7 mouse cellular contexts compared by ENCODE assay signal in the genomic region with DNA sequence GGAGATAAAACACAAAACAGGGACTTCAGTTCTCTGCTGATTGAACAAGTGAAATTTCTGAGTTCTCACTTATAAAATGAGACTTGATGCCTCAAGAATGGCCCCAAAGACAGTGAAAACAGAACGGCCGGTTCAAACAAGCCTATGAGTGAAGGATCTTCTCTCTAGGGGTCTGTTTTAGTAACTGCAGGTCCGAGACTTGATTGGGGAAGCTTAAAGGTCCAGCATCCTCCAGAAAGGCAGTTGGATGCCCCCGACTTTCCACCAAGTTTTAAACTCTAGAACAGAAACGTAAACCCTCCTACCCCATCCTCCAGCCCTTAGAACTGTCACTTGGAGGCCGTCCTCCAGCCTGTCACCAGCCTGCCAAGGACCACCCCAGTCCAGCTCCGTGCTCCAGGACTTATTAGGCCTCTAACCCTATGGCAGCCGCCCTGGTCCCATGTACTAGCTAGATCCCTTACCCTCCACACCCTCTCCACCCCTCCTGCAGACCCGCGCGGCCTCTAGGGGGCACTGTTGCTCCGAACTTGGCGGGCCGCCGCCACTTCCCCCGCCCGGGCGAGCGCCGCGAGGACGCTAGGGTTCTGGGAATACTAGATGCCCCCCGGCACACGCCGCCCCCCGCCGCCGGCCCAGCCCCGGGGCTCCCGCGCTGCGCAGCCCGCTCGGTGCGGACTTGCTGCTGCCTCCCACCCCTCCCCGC. TPM values are rescaled to one million over a fixed set of nuclear protein-coding genes. Genes with fewer than 3 reads are reported as not detected.
A peak's percentile ranks its signal among the peaks of the same experiment; 100 is the strongest.
DNase-seq lines count a peak whose midpoint lies in the region; ATAC-seq and TF ChIP-seq lines count a peak whose summit lies in the region.

No protein-coding gene starts in this region.

- no peaks in the 10 kb centered on the region for H3K27me3 ChIP-seq in intestine, postnatal 0 days (replicated peaks; ENCODE audit: control insufficient read depth, insufficient read depth, low read length)
- no peaks in the 10 kb centered on the region for H3K27me3 ChIP-seq in midbrain, embryonic 11.5 days (ENCODE audit: control insufficient read depth, insufficient read depth, low read length)

- peak overlapping the region; percentile 71 for H3K9ac ChIP-seq in intestine, postnatal 0 days (ENCODE audit: low read depth, low read length)
- H3K9ac ChIP-seq in midbrain, embryonic 11.5 days (ENCODE audit: low read length), result peak overlapping the region; percentile 85

- peak overlapping the region; percentile 59 for H3K4me3 ChIP-seq in intestine, postnatal 0 days (ENCODE audit: low read depth, low read length)
- H3K4me3 ChIP-seq in midbrain, embryonic 11.5 days (ENCODE audit: low read depth, low read length), result peak overlapping the region; percentile 53

- H3K27ac ChIP-seq in intestine, postnatal 0 days (ENCODE audit: low read depth, low read length), result peak overlapping the region; percentile 90
- peak overlapping the region; percentile 98 for H3K27ac ChIP-seq in midbrain, embryonic 11.5 days (ENCODE audit: low read depth, low read length)

- peak; percentile 92 for DNase-seq in adrenal gland, adult 8-10 months
- DNase-seq in embryo, embryonic 11.5 days (ENCODE audit: low read depth, low spot score), result peak; percentile 93
- peak; percentile 97 to 100 for DNase-seq in gastrocnemius, postnatal 4 days (ENCODE audit: low spot score in 2 of 2)
- peak; percentile 97 for DNase-seq in left cerebral cortex, postnatal 4 days
- DNase-seq in midbrain, embryonic 11.5 days (ENCODE audit: low spot score, missing footprints), result peak; percentile 100
- peak; percentile 99 for DNase-seq in right cerebral cortex, postnatal 4 days

- intact Hi-C loops in left cerebral cortex, postnatal 4 days (cut with DNase I), result loop anchor here (1.0 to 10.0 kb wide), 2 partner anchors 71 to 224 kb away; partner anchors contain the start of gene Lexm

- H3K4me1 ChIP-seq in intestine, postnatal 0 days (replicated peaks; ENCODE audit: control insufficient read depth, insufficient read depth, low read length), result 0 out of 2 replicates have a peak, but pooled peaks cover 9% of the 10 kb centered on the region
- H3K4me1 ChIP-seq in midbrain, embryonic 11.5 days (ENCODE audit: control insufficient read depth, insufficient read depth, low read length), result peaks cover 35% of the 10 kb centered on the region

- ATAC-seq in intestine, postnatal 0 days, result peak; percentile 79
- ATAC-seq in midbrain, embryonic 11.5 days (ENCODE audit: low FRiP score), result peak; percentile 85

- H3K4me2 ChIP-seq in intestine, postnatal 0 days (replicated peaks; ENCODE audit: low read depth), result peak overlapping the region; percentile 100
- H3K4me2 ChIP-seq in midbrain, embryonic 11.5 days, result peak overlapping the region; percentile 100

- H3K36me3 ChIP-seq in intestine, postnatal 0 days (ENCODE audit: control insufficient read depth, insufficient read depth), result no peaks in the 10 kb centered on the region
- H3K36me3 ChIP-seq in midbrain, embryonic 11.5 days (ENCODE audit: control insufficient read depth, insufficient read depth, low read length), result no peaks in the 10 kb centered on the region

- 5% methylated on average over 36 of the region's 36 CpGs for WGBS in intestine, postnatal 0 days
- 1% methylated on average over 36 of the region's 36 CpGs for WGBS in midbrain, embryonic 11.5 days

- TF ChIP-seq CTCF in intestine, postnatal 0 days (IDR thresholded peaks at IDR 0.05; ENCODE audit: low read depth), result peak; percentile 94

- H3K9me3 ChIP-seq in intestine, postnatal 0 days (ENCODE audit: control insufficient read depth), result no peaks in the 10 kb centered on the region
- no peaks in the 10 kb centered on the region for H3K9me3 ChIP-seq in midbrain, embryonic 11.5 days (ENCODE audit: control insufficient read depth, low read length)

RNA-seq across cellular contexts. Expression of gene Acot11, which starts 33.9 kb away (rescaled TPM):
- total RNA-seq in adrenal gland, adult 8-10 months (2022), result 10 to 100 TPM in 3 of 4 experiments, 1 to 10 TPM in 1; 7.7 to 65.3 (median 27.8) TPM
- 10 to 100 TPM; 12.3 to 15.8 TPM for total RNA-seq in gastrocnemius, postnatal 4 days (2021)
- 7.8 and 7.9 TPM in 2 replicates for polyA plus RNA-seq in intestine, postnatal 0 days (2015; fragmentation: Nextera tagmentation; extraction: Ambion mirVana)
- total RNA-seq in left cerebral cortex, postnatal 4 days (2021), result 1 to 10 TPM; 3.7 to 3.8 TPM
- 1.3 TPM in 2 replicates for polyA plus RNA-seq in midbrain, embryonic 11.5 days (2014; fragmentation: Nextera tagmentation; extraction: Ambion mirVana)

Comparison
In these comparisons a context has a peak if more than half of its experiments do, and no peak if none do; other contexts are left out.
1. Peak in every context shown above with its lines: DNase-seq, ATAC-seq, H3K4me3 ChIP-seq and H3K27ac ChIP-seq.